Mouse (Mus musculus) cerebellum, postnatal 14 days (tissue): ENCODE measurements around the gene Gm10644.

Experiments
- DNase-seq, 2 experiments: peaks; one replicate each; pipeline ENCODE4 v3.0.0; 2021; ENCODE audit warnings: mixed read lengths in 2 of 2

Gene Gm10644

GRCm38 (mm10) chr8:83980250-83980649, 25.2 kb upstream of the Gm10644 start:
- peak in 1 of 2 experiments; percentile 55 for DNase-seq

GRCm38 (mm10) chr8:83978200-83978599, 23.2 kb upstream of the Gm10644 start:
- DNase-seq = no peak

DNA sequence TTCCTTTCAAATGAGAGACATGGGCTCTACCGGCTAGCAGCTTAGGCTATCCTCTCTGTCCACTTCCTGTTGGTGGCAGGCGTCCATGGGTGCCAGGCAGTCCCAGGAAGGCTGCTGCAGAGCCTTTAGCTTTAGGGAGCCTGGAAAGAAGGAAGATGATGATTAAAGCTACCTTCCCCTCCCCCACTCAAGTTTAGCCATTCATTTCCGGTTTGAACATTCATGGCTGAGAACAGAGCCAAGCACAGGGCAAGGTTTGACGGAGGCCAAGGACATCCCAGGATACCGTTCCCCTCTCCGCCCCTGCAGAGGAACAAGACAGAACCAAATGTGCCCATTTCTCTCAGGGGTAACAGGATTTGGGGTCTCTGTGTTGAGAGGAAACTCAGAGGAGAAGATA, 22.6 kb upstream of the Gm10644 start:
- DNase-seq = no peak

DNA sequence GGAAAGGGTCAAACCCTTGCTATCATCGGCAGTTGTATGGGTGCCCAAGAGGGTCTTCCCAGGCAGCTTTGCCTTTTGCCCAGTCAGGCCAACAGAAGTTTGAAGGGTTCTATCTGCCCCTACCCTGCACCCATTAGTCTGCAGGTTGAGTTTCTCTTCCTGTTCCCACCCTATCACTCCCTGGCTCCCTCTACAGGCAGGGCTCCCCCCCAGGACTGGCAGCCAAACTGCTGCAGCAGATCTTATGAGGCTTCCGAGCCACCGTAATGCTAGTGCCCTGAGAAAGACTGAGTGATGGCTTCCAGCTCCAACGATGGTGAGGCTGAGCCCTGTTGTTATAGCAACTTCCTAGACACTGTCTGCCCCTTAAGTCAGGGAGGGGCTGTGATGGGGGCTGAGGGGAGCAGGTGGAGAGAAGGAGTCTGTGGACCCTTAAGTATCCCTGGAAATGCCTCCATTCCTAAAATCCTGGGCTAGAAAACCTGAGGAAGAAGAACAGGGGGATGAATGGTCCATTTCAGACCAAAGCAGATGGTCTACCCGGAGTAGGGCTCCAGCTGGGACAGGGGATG, 21.9 kb upstream of the Gm10644 start:
- no peak for DNase-seq

DNA sequence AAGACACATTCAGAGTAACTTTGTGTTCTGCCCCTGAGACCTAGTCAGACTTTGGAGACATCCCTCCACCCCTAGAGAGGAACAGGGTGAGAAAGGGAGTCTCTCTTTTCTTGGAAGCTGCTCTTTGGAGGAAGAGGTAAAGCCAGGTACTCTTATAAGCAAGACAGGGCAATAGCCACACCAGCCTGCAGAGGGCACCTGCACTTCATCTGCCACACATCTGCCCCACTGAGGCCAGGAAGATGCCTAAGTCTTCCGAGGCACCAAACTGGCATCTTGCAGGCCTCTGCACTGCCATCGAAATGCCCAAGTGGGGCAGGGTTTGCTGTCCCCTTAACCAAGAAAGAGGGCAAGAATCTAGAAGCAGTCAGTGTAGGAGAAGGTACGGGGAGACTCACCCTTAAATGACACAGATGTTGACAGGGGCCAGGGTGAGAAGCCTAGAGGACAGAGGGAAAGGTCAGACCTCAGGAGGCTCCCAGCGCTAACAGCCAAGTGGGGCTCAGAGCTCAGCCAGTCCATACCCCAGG, 21.2 kb upstream of the Gm10644 start:
- no peak for DNase-seq

GRCm38 (mm10) chr8:83974521-83974920, 19.5 kb upstream of the Gm10644 start:
- no peak for DNase-seq

GRCm38 (mm10) chr8:83973161-83974031, 18.4 kb upstream of the Gm10644 start:
- DNase-seq = peak; percentile 64 to 77

DNA sequence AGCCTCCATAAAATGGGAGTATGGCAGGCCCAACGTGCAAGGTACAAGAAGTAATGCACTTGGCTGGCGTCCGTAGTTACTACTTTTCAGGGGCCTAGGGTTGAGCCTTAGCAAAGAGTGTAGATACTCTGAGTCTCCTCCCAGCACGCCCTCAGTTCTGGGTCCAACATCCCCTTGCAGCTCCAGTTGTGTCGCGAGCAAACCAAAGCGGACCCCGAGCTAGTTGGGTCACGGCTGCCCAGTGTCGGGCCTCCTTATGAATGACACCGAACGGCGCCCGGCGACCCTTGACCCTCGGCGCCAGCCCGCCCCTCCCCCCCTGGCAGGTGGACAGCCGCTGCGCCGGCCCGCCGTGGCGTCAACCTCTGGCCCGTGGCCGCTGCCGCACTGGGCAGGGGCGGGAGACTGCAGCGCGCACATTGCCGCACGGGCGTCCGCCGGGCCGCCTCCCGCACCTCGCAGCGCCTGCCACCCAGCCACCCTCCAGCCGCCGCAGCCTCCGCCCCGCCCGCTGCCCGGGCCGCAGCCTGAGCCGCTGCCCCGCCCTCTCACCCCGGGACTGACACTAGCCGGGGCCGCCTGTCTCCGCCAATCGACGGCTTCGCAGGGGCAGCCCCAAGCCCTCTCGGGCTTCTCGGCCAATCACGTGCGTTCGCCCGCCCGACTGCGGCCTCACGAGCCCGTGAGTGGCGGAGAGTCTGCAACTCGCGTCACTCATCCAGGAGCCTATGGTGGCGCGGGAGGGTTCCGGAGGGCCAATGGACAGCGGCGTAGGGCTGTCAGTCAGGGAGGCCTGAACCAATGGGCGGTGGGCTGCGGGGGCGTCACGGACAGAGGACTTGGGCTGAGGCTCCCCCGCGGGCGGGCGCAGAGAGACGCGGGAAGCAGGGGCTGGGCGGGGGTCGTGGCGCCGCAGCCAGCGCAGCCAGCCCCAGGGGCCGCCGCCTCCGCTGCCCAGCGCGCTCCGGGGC, 17.4 kb upstream of the Gm10644 start, which contains the start of gene Prkaca:
Prkaca (plus strand) TSS at position 844 of the 971 bp plus-strand sequence.
- DNase-seq = peak; percentile 98

- no peak for DNase-seq
These were observed 16.7 kb upstream of the Gm10644 start for GRCm38 (mm10) chr8:83971661-83972060.

GRCm38 (mm10) chr8:83971121-83971520, 16.1 kb upstream of the Gm10644 start:
- no peak for DNase-seq

DNA sequence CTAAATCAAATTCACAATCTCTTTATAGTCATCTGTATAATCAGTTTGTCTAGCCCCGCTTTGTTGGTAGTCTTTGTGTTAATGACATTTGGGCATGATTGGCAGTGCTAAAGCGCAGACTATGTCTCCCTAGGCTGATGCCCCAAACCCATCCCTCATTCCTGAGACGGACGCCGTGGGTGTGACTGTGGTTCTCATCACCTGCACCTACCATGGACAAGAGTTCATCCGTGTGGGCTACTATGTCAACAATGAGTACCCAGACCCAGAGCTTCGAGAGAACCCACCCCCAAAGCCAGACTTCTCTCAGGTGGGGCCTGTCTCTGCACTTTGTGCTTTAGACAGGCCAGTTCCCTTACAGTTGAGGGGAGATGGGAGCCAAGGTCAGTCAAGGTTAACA, 12.7 kb upstream of the Gm10644 start:
- DNase-seq = no peak

DNA sequence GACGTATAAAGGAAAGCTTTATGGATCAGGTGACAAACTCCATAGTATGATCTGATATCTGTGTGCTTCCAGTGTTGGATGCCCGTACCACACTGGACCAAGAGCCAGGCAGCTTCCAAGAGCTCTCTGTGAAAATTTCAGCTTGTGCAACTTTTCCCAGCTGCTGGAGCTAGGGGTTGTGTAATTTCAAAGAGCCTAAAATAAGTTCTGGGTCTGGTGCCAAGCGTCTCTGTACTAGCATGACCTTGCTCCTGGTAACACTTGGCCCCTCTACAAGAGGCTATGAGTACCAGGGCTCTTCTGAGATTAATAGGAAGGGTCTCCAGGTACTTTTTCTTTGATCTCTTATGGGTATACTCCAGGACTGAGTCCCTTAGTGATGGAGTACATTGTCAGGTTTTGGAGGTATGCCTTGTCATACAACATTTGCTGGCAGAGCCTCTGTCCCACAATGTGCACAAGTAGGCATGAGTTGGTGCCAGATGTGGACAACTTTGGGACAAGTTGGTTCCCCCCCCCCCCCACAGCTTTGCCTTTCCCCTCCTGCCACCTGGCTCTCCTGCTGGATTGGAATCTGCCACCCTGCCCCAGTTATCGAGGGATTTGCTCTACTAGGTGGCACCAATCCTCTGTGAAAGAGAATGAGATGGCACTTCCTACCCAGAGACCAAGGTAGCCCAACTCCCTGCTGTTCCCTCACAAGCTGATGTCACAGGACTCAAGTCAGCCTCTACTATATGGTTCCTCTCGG, 9.2 kb upstream of the Gm10644 start:
- DNase-seq = no peak

DNA sequence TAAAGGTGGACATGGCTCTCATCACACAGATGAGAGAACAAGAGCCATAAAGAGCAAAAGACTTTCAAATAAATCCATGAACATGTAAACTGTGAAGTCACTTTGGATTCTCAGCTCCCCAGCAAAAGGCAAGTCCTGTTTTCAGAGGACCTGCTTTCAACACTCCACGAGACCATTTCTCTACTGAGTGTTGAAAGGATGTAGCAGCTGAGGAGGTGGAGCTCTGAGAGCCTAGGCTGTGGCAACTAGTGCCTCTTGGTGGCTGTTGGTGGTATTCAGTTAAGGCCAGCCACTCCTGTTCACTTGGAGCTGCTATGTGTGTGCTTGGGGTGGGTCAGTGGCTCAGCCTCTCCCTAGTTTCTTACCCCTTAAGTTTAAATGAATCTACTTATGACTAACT, 1.8 kb upstream of the Gm10644 start:
- no peak for DNase-seq

DNA sequence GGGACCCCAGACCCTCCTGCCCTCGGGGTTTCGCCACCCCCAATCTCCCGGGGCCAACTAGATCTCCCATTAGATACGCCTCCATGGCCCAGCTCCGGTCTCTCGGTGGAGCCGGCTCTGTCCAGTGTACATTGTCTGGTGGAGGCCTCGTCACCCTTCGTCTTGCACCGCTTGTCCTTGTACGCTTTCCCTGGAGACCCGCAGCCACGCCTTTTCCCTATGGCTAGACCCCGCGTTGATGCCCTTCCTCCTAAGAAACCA, 883 bp upstream of the Gm10644 start:
- no peak for DNase-seq

GRCm38 (mm10) chr8:83954749-83955105, 278 bp downstream of the Gm10644 start:
- DNase-seq = peak in 1 of 2 experiments; percentile 45

- no peak for DNase-seq
These were observed 9.5 kb downstream of the Gm10644 start for GRCm38 (mm10) chr8:83945540-83945939.

- no peak for DNase-seq
These were observed 12.6 kb downstream of the Gm10644 start for GRCm38 (mm10) chr8:83942446-83942845.

DNA sequence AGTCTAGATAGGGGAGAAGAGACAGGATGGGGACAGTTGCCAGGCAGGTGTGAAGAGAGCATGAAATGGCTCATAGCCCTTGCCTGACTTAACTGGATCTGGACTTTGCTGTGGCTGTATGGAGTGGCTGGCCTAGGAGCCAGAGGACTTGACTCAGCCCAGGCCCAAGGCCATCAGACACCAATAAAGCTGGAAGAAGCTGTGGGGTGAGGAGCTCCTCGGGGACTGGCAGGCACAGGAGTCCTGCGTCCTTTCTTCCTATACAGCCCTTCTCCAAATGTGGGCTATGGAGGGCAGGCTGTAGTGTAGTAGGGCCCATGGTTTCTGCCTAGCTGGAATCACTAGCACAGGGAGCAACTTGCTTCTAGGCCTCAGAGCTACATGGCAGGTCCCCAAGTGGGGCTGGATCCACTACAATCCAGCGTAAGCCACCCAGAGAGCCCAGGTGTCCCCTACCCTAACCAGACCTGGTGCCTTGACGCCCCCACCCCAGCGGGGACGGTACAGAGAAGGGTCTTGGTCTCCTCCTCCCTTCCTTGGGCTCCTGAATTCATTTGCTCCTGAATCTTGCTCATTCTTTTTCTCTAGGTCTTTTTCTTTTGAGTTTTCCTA, 13.8 kb downstream of the Gm10644 start:
- peak in 1 of 2 experiments; percentile 20 for DNase-seq

DNA sequence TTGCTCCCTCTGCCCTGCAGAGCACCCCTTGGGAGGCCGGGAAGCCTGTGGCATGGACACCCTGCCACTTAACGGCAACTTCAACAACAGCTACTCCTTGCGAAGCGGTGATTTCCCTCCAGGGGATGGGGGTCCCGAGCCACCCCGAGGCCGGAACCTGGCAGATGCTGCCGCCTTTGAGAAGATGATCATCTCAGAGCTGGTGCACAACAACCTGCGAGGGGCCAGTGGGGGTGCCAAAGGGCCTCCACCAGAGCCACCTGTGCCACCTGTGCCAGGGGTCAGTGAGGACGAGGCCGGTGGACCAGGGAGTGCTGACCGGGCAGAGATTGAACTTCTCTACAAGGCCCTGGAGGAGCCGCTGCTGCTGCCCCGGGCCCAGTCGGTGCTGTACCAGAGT, 16.7 kb downstream of the Gm10644 start:
- DNase-seq = peak; percentile 13 to 22

DNA sequence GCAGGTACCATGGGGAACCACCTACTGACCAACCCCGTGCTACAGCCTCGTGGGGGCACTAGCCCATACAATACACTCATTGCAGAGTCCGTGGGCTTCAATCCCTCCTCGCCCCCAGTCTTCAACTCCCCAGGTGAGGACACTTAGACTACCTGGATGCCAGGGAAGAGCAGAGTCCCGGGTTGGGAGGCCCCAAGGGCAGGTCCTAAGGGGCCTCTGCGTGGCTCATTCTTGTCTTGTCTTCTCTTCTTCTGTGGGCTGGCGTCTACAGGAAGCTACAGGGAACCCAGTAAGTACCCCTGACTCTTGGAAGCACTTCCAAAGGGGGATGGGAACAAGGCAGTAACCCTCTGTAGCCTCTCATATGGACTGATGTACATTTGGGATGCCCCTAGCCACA, 17.4 kb downstream of the Gm10644 start:
- no peak for DNase-seq

DNA sequence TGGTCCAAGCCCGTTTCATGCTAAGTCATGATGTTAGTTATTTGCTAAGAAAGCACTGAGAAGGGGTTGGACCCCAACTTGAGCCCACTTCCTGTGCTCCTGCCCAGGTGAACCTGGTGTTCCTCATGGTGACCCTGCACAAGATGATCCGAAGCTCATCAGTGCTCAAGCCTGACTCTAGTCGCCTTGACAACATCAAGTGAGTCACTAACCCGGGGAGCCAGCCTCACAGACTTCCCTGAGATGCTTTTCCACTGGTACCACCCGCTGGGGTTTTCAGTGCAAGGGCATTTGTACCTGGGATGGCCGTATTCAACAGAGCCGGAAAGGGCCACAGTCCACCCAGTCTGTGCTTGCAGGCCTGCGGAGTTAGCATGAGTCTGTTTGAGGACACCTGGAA, 19.6 kb downstream of the Gm10644 start:
- DNase-seq = peak; percentile 5

GRCm38 (mm10) chr8:83934994-83935393, 20.0 kb downstream of the Gm10644 start:
- DNase-seq = peak in 1 of 2 experiments; percentile 1
